Mouse (Mus musculus): Measurements from ENCODE around the gene Gm5662. TPM values are rescaled to one million over a fixed set of nuclear protein-coding genes. Genes with fewer than 3 reads are reported as not detected.
"Not testable (repeated sequence)": the region's sequence is repeated elsewhere in the genome, so short reads cannot be mapped to it uniquely, and the experiment has no call there.

Gm5662 gene
- not detected in 2 replicates for polyA plus RNA-seq (2015; fragmentation: Nextera tagmentation; extraction: Ambion mirVana)

GRCm38 (mm10) chr12:88274400-88274799, at the start of gene Gm5662:
Gene Gm5662, minus strand, starts transcription at chr12:88274500.
- not testable (repeated sequence) for H3K9ac ChIP-seq (ENCODE audit: low read depth, low read length); ATAC-seq; H3K27ac ChIP-seq (ENCODE audit: low read length); H3K27me3 ChIP-seq (replicated peaks; ENCODE audit: control insufficient read depth, insufficient read depth, low read length); H3K4me1 ChIP-seq (ENCODE audit: control insufficient read depth, insufficient read depth, low read length); H3K4me3 ChIP-seq (ENCODE audit: low read length); H3K36me3 ChIP-seq (ENCODE audit: control insufficient read depth, insufficient read depth, low read length); H3K4me2 ChIP-seq (ENCODE audit: low read depth, low read length); H3K9me3 ChIP-seq (ENCODE audit: control insufficient read depth, low read length)
- WGBS, result 90% methylated on average over 5 of the region's 5 CpGs

DNA sequence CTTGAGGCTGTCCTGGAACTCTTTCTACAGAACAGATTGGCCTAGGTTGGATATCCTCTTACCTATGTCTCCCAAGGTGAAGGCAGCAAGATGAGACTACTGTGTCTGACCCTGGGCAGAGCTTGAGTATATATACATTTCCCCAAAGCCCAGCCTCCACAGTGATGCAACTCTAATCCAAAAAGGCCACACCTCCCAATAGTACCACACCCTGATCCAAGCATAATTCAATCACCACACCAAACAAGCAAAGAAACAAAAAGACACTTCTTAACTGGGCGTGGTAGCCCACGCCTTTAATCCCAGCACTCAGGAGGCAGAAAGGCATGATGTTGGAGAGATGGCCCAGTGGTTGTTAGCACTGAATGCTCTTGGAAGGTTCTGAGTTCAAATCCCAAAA, 49.6 kb upstream of the Gm5662 start, which contains the start of gene Gm5039:
TSS of gene Gm5039 (minus strand) at position 101 of the 400 bp plus-strand sequence.
- not testable (repeated sequence) for H3K9me3 ChIP-seq (ENCODE audit: control insufficient read depth, low read length); H3K4me1 ChIP-seq (ENCODE audit: control insufficient read depth, insufficient read depth, low read length); H3K4me3 ChIP-seq (ENCODE audit: low read length); H3K9ac ChIP-seq (ENCODE audit: low read depth, low read length); H3K27me3 ChIP-seq (replicated peaks; ENCODE audit: control insufficient read depth, insufficient read depth, low read length); ATAC-seq; H3K27ac ChIP-seq (ENCODE audit: low read length); H3K36me3 ChIP-seq (ENCODE audit: control insufficient read depth, insufficient read depth, low read length); H3K4me2 ChIP-seq (ENCODE audit: low read depth, low read length)
- 95% methylated on average over 2 of the region's 2 CpGs for WGBS

- H3K36me3 ChIP-seq (ENCODE audit: control insufficient read depth, insufficient read depth, low read length), result no peaks in the 10 kb centered on the region
- ATAC-seq, result no peak
- H3K4me2 ChIP-seq (ENCODE audit: low read depth, low read length), result no peak overlapping the region
- H3K9me3 ChIP-seq (ENCODE audit: control insufficient read depth, low read length), result no peaks in the 10 kb centered on the region
- H3K9ac ChIP-seq (ENCODE audit: low read depth, low read length), result no peak overlapping the region
- WGBS, result 76% methylated on average over 3 of the region's 3 CpGs
- H3K27ac ChIP-seq (ENCODE audit: low read length), result no peak overlapping the region
- no peaks in the 10 kb centered on the region for H3K27me3 ChIP-seq (replicated peaks; ENCODE audit: control insufficient read depth, insufficient read depth, low read length)
- H3K4me3 ChIP-seq (ENCODE audit: low read length), result no peak overlapping the region
- H3K4me1 ChIP-seq (ENCODE audit: control insufficient read depth, insufficient read depth, low read length), result no peaks in the 10 kb centered on the region
Observed at GRCm38 (mm10) chr12:88314556-88314955, 40.3 kb upstream of the Gm5662 start.

- not testable (repeated sequence) for H3K4me1 ChIP-seq (ENCODE audit: control insufficient read depth, insufficient read depth, low read length); H3K4me3 ChIP-seq (ENCODE audit: low read length); H3K4me2 ChIP-seq (ENCODE audit: low read depth, low read length); H3K9me3 ChIP-seq (ENCODE audit: control insufficient read depth, low read length); H3K27ac ChIP-seq (ENCODE audit: low read length); ATAC-seq; H3K36me3 ChIP-seq (ENCODE audit: control insufficient read depth, insufficient read depth, low read length); H3K27me3 ChIP-seq (replicated peaks; ENCODE audit: control insufficient read depth, insufficient read depth, low read length); H3K9ac ChIP-seq (ENCODE audit: low read depth, low read length)
- 64% methylated on average over 1 of the region's 2 CpGs for WGBS
Observed at GRCm38 (mm10) chr12:88297171-88297570, 22.9 kb upstream of the Gm5662 start.

DNA sequence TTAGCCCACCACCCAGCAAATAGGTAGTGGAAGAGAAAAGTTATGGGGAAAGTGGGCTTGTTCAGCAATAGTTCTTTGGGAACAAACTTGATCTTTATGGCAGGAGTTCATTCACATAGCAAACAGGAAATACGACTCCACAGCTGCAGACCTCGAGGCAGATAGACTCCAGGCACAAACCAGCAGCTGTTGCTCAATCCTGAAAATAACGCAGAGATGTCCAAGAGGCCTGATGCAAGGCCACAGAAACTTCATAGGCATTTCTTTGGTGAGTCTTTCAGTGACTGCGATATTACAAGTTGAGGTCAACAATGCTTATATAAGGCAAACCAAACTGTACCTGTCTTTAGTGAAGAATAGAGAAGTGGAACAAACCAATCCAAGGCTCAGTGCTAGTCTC, 18.8 kb upstream of the Gm5662 start:
- not testable (repeated sequence) for H3K9ac ChIP-seq (ENCODE audit: low read depth, low read length); H3K4me2 ChIP-seq (ENCODE audit: low read depth, low read length); H3K4me1 ChIP-seq (ENCODE audit: control insufficient read depth, insufficient read depth, low read length); ATAC-seq; H3K4me3 ChIP-seq (ENCODE audit: low read length); H3K27ac ChIP-seq (ENCODE audit: low read length); H3K9me3 ChIP-seq (ENCODE audit: control insufficient read depth, low read length); H3K36me3 ChIP-seq (ENCODE audit: control insufficient read depth, insufficient read depth, low read length); H3K27me3 ChIP-seq (replicated peaks; ENCODE audit: control insufficient read depth, insufficient read depth, low read length)
- 61% methylated on average over 4 of the region's 4 CpGs for WGBS

- not testable (repeated sequence) for H3K27me3 ChIP-seq (replicated peaks; ENCODE audit: control insufficient read depth, insufficient read depth, low read length); H3K4me3 ChIP-seq (ENCODE audit: low read length); H3K4me1 ChIP-seq (ENCODE audit: control insufficient read depth, insufficient read depth, low read length); H3K9ac ChIP-seq (ENCODE audit: low read depth, low read length); H3K36me3 ChIP-seq (ENCODE audit: control insufficient read depth, insufficient read depth, low read length); H3K4me2 ChIP-seq (ENCODE audit: low read depth, low read length); ATAC-seq; H3K27ac ChIP-seq (ENCODE audit: low read length); H3K9me3 ChIP-seq (ENCODE audit: control insufficient read depth, low read length)
- 95% methylated on average over 4 of the region's 5 CpGs for WGBS
Observed at GRCm38 (mm10) chr12:88285224-88285623, 10.9 kb upstream of the Gm5662 start.

- ATAC-seq, result no peak
- H3K9me3 ChIP-seq (ENCODE audit: control insufficient read depth, low read length), result no peaks in the 10 kb centered on the region
- H3K4me3 ChIP-seq (ENCODE audit: low read length), result no peak overlapping the region
- no peak overlapping the region for H3K4me2 ChIP-seq (ENCODE audit: low read depth, low read length)
- no peaks in the 10 kb centered on the region for H3K4me1 ChIP-seq (ENCODE audit: control insufficient read depth, insufficient read depth, low read length)
- WGBS, result 43% methylated on average over 1 of the region's 1 CpGs
- H3K27me3 ChIP-seq (replicated peaks; ENCODE audit: control insufficient read depth, insufficient read depth, low read length), result no peaks in the 10 kb centered on the region
- H3K27ac ChIP-seq (ENCODE audit: low read length), result no peak overlapping the region
- no peak overlapping the region for H3K9ac ChIP-seq (ENCODE audit: low read depth, low read length)
- H3K36me3 ChIP-seq (ENCODE audit: control insufficient read depth, insufficient read depth, low read length), result no peaks in the 10 kb centered on the region
Observed at GRCm38 (mm10) chr12:88257241-88257640, 17.1 kb downstream of the Gm5662 start.

DNA sequence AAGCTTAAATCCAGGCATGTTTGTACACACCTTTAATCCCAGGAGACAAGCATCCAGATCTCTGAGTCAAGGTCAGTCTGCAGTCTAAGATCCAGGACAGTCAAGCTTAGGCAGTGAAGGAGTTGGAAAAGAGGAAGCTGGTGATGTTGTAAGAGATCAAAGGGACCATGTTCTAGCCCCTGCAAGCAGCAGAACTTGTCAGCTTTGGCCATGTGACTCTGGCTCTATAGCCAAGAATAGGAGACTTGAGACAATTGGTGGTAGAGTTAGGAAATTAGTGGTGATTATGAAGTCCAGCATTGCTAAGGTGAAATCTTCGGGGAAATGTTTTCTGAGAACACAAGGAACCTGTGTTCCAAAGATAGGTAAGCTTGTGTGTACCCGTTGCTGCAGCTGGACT, 18.4 kb downstream of the Gm5662 start:
- H3K27ac ChIP-seq (ENCODE audit: low read length); ATAC-seq; H3K27me3 ChIP-seq (replicated peaks; ENCODE audit: control insufficient read depth, insufficient read depth, low read length); H3K36me3 ChIP-seq (ENCODE audit: control insufficient read depth, insufficient read depth, low read length); H3K4me3 ChIP-seq (ENCODE audit: low read length); H3K9me3 ChIP-seq (ENCODE audit: control insufficient read depth, low read length); H3K9ac ChIP-seq (ENCODE audit: low read depth, low read length); H3K4me2 ChIP-seq (ENCODE audit: low read depth, low read length); H3K4me1 ChIP-seq (ENCODE audit: control insufficient read depth, insufficient read depth, low read length): not testable (repeated sequence)
- 60% methylated on average over 2 of the region's 2 CpGs for WGBS

GRCm38 (mm10) chr12:88250000-88250399, 24.3 kb downstream of the Gm5662 start, which contains the start of gene Gm8332:
Gene Gm8332, minus strand, starts transcription at chr12:88250100.
- not testable (repeated sequence) for H3K4me1 ChIP-seq (ENCODE audit: control insufficient read depth, insufficient read depth, low read length); H3K27ac ChIP-seq (ENCODE audit: low read length); H3K27me3 ChIP-seq (replicated peaks; ENCODE audit: control insufficient read depth, insufficient read depth, low read length); H3K9ac ChIP-seq (ENCODE audit: low read depth, low read length); H3K36me3 ChIP-seq (ENCODE audit: control insufficient read depth, insufficient read depth, low read length); H3K4me2 ChIP-seq (ENCODE audit: low read depth, low read length); H3K9me3 ChIP-seq (ENCODE audit: control insufficient read depth, low read length); H3K4me3 ChIP-seq (ENCODE audit: low read length); ATAC-seq
- 64% methylated on average over 1 of the region's 2 CpGs for WGBS

GRCm38 (mm10) chr12:88245786-88246185, 28.5 kb downstream of the Gm5662 start:
- not testable (repeated sequence) for H3K9me3 ChIP-seq (ENCODE audit: control insufficient read depth, low read length); ATAC-seq; H3K27ac ChIP-seq (ENCODE audit: low read length); H3K9ac ChIP-seq (ENCODE audit: low read depth, low read length); H3K4me2 ChIP-seq (ENCODE audit: low read depth, low read length); H3K4me1 ChIP-seq (ENCODE audit: control insufficient read depth, insufficient read depth, low read length); H3K27me3 ChIP-seq (replicated peaks; ENCODE audit: control insufficient read depth, insufficient read depth, low read length); H3K36me3 ChIP-seq (ENCODE audit: control insufficient read depth, insufficient read depth, low read length); H3K4me3 ChIP-seq (ENCODE audit: low read length)

Measured in intestine, embryonic 16.5 days (tissue).